Mouse (Mus musculus) neural tube, embryonic 15.5 days (tissue): ENCODE measurements around the gene Fxr2. TPM values are rescaled to one million over a fixed set of nuclear protein-coding genes. Genes with fewer than 3 reads are reported as not detected.
A peak's percentile ranks its signal among the peaks of the same experiment; 100 is the strongest.
"Not testable (repeated sequence)": the region's sequence is repeated elsewhere in the genome, so short reads cannot be mapped to it uniquely, and the experiment has no call there.

Experiments
- ATAC-seq: fragments of 200-750 bp; cut with Nextera tagmentation; 2 replicates; pipeline ENCODE4 v1.8.0; 2017; ENCODE audit warnings: mild to moderate bottlenecking, moderate TSS enrichment, moderate library complexity; ENCODE audit not compliant: low FRiP score
- H3K27ac ChIP-seq: fragments of 300-500 bp; sonication (generic); replicated peaks from 2 replicates; pipeline ENCODE4 v1.5.1; 2015; ENCODE audit warnings: mild to moderate bottlenecking, inconsistent platforms
- H3K27me3 ChIP-seq: fragments of 300-500 bp; sonication (generic); replicated peaks from 2 replicates; pipeline ENCODE4 v1.6.1; 2015; ENCODE audit warnings: inconsistent platforms
- H3K36me3 ChIP-seq: fragments of 300-500 bp; sonication (generic); 2 replicates; pipeline ENCODE4 v1.6.1; 2015; ENCODE audit warnings: inconsistent platforms
- H3K4me1 ChIP-seq: fragments of 300-500 bp; sonication (generic); 2 replicates; pipeline ENCODE4 v1.6.1; 2015; ENCODE audit warnings: inconsistent platforms
- H3K4me2 ChIP-seq: fragments of 300-500 bp; sonication (generic); 2 replicates; pipeline ENCODE4 v1.6.1; 2015; ENCODE audit warnings: inconsistent platforms, mild to moderate bottlenecking, moderate library complexity
- H3K4me3 ChIP-seq: fragments of 300-500 bp; sonication (generic); replicated peaks from 2 replicates; pipeline ENCODE4 v1.5.1; 2015; ENCODE audit warnings: mild to moderate bottlenecking, inconsistent platforms
- H3K9ac ChIP-seq: fragments of 300-500 bp; sonication (generic); replicated peaks from 2 replicates; pipeline ENCODE4 v1.6.1; 2015; ENCODE audit warnings: mild to moderate bottlenecking, inconsistent platforms
- H3K9me3 ChIP-seq: fragments of 300-500 bp; sonication (generic); replicated peaks from 2 replicates; pipeline ENCODE4 v1.6.1; 2016; ENCODE audit warnings: inconsistent platforms
- WGBS: fragments of 180-500 bp; shearing (Covaris S2); methylation state at CpG from one replicate; pipeline ENCODE4 v1.1.7; 2015; ENCODE audit warnings: mixed read lengths; 5-methylcytosine and 5-hydroxymethylcytosine counted together
- polyA plus RNA-seq: library from polyadenylated mRNA; unstranded; fragments of >200 nt; fragmentation: Nextera tagmentation; extraction: Ambion mirVana; gene quantifications from 2 replicates; pipeline ENCODE4 v1.2.1, GENCODE M21; 2015

Fxr2 gene
- polyA plus RNA-seq, 1 experiment from 2014 or later = 38.7 TPM

- H3K36me3 ChIP-seq = no peaks in the 10 kb centered on the region
- H3K9ac ChIP-seq = no peak overlapping the region
- H3K27me3 ChIP-seq = no peaks in the 10 kb centered on the region; the same call in 1 of the 2 replicates
- H3K9me3 ChIP-seq = no peaks in the 10 kb centered on the region
- H3K4me2 ChIP-seq = no peak overlapping the region; the same call in 1 of the 2 replicates
- peaks cover 34% of the 10 kb centered on the region for H3K4me1 ChIP-seq
- no peak overlapping the region for H3K27ac ChIP-seq
- no peak for ATAC-seq
- 55% methylated on average over 5 of the region's 5 CpGs for WGBS
- no peak overlapping the region for H3K4me3 ChIP-seq
Measured at GRCm38 (mm10) chr11:69687061-69687460, 54.3 kb downstream of the Fxr2 start.

DNA sequence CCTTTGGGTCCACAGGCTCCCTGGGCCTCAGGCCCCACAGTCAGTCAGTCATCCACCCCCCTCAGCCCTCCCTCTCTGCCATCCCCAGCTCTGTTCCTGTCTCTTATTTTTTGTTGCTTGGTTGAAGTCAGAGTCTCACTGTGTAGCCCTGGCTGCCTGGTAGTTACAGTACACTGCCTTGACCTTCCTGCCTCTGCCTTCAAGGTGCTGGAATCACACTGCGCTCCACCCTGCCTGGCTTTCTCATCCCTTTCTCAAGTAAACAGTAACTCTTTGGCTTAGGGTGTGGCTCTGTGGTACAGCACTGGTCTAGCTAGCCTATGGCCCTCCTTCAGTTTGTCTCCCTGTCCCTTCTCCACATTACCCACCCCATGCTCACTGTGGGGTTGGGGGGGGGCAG lies 57.1 kb downstream of the Fxr2 start:
- Histone ChIP-seq H3K27ac (no peak overlapping the region), H3K9ac (no peak overlapping the region), H3K36me3 (no peaks in the 10 kb centered on the region), H3K4me1 (peaks cover 18% of the 10 kb centered on the region), H3K27me3 (no peaks in the 10 kb centered on the region; the same call in 1 of the 2 replicates), H3K9me3 (no peaks in the 10 kb centered on the region), H3K4me3 (no peak overlapping the region), H3K4me2 (no peak overlapping the region)
- ATAC-seq = no peak
- 92% methylated on average over 1 of the region's 1 CpGs for WGBS

DNA sequence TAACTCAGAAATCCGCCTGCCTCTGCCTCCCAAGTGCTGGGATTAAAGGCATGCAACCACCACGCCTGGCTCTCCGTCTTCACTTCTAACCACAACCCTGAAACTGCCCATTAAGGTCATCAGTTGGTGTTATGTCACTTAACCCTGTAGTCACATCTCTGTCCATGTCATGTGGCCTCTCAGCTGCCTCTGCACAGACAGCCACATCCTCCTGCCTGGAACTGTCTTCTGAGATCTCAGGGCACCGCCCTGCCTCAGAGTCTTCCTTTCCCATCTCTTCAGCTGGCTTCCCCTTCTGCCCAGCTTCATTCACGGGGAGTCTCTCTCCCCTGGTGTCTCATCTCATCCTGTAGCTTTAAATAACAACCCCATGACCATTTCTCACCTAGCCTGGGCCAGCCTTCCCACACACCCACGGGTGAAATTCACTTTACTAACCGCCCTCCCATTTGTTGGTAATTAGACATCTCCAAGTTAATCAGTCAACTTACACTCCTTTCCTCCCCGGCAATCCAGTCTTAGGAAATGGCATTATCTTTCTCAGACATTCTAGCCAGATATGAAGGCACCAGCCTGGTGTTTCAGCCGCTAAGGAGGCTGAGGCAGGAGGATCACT lies 59.5 kb downstream of the Fxr2 start:
- Histone ChIP-seq H3K27ac (no peak overlapping the region), H3K27me3 (no peaks in the 10 kb centered on the region), H3K4me2 (no peak overlapping the region), H3K4me3 (no peak overlapping the region), H3K4me1 (peaks cover 15% of the 10 kb centered on the region), H3K9ac (no peak overlapping the region), H3K9me3 (no peaks in the 10 kb centered on the region), H3K36me3 (no peaks in the 10 kb centered on the region)
- ATAC-seq = no peak
- 79% methylated on average over 9 of the region's 9 CpGs for WGBS

- 87% methylated on average over 6 of the region's 6 CpGs for WGBS
- H3K27ac ChIP-seq = no peak overlapping the region
- H3K36me3 ChIP-seq = no peaks in the 10 kb centered on the region
- no peaks in the 10 kb centered on the region for H3K27me3 ChIP-seq
- H3K9me3 ChIP-seq = no peaks in the 10 kb centered on the region
- no peak overlapping the region for H3K9ac ChIP-seq
- no peak for ATAC-seq
- no peak overlapping the region for H3K4me3 ChIP-seq
- H3K4me2 ChIP-seq = no peak overlapping the region
- H3K4me1 ChIP-seq = peaks cover 15% of the 10 kb centered on the region
Measured at GRCm38 (mm10) chr11:69692863-69693262, 60.1 kb downstream of the Fxr2 start.

DNA sequence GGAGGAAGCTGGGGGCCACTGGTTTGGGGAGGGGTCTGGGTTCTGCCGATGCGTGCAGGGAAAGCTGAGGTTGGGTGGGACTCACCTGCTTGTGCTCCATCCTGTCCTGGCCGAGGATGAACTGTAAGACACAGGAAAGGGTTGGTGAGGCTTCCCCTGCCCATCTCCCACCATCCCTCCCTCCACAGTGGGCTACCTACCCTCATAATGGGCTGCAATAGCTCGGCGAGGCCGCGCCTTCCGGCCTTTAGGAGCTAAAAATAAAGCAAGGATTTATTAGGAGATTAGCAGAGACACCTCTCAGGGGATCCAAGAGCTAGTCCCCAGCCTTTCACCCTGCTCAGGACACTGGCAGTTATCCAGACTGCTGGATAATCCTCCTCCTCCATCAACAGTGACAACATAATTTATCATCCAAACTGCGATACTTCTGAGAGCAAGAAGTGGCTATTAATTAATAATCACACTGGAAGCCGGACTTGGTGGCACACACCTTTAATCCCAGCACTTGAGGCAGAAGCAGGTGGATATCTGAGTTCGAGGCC lies 60.7 kb downstream of the Fxr2 start:
- Histone ChIP-seq H3K27me3 (no peaks in the 10 kb centered on the region), H3K9me3 (no peaks in the 10 kb centered on the region), H3K4me2 (no peak overlapping the region), H3K9ac (no peak overlapping the region), H3K27ac (no peak overlapping the region), H3K4me3 (no peak overlapping the region), H3K4me1 (peaks cover 15% of the 10 kb centered on the region), H3K36me3 (no peaks in the 10 kb centered on the region)
- no peak for ATAC-seq
- 60% methylated on average over 11 of the region's 11 CpGs for WGBS

DNA sequence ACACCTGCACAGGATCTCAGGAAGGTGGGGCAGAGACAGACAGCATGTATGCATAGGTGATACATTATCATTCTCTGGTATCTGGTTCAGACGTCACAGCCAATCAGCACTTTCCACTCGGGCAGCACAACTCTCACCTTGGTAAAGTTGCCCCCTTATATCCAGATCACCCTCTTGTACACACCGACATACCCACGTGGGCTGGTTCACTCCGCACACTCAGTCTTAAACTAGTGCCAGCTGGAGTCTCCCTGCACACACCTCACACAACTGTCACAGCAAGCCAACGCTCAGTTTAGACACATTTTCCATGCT lies 62.2 kb downstream of the Fxr2 start:
- ATAC-seq = no peak

DNA sequence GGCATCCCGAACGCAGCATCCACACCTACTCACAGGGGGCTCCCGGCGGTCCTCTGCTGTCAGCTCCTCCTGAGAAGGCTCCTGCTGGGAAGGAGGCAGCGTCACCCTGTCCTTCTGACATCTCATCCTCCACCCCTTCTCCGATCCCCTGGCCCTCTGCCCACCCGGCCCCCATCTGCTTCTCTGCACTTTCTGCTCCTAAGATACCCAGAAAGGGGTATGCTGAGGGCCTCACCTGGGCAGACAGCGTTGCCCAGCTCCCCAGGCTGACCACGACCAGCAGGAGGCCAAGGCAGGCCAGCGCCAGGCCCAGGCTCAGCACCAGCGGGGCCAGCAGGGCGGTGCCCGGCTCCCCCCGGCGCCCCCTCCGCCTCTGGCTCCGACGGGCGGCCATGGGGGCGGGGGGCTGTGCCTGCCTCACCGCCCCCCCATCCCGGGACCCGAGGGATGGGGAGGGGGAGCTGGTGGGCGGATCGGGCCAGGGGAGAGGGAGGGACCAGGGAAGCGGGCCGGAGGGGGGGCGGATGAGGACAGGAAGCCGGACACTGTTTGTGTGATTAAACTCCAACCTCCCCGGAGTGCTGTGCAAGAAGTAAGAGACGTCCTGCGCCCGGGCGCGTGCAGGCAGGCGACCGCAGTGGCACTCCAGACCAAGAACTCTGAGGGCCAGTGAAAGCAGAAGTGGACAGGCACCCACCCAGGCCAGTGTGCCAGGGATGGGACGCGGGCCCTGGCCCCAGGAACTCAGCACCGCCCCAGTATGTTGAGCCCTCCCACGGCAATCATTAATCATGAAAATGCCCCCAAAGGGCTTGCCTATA lies 62.8 kb downstream of the Fxr2 start, which contains the start of the genes Tnfsf12 and Tnfsfm13:
Gene Tnfsf12, minus strand, starts transcription at position 489 of the 821 bp plus-strand sequence.
Gene Tnfsfm13, minus strand, starts transcription at position 738 of the 821 bp plus-strand sequence.
- Histone ChIP-seq H3K27ac (peak within 1 kb of the TSS; percentile 33; the same call in 1 of the 2 replicates), H3K9ac (peak within 1 kb of the TSS; percentile 63), H3K9me3 (no peaks in the 10 kb centered on the region), H3K4me3 (peak within 1 kb of the TSS; percentile 47), H3K27me3 (no peaks in the 10 kb centered on the region), H3K4me2 (peak within 1 kb of the TSS; percentile 92), H3K36me3 (no peaks in the 10 kb centered on the region), H3K4me1 (peaks cover 15% of the 10 kb centered on the region)
- ATAC-seq = peak; percentile 31; the same call in 1 of the 2 replicates
- WGBS = 4% methylated on average over 32 of the region's 41 CpGs

More for the DNA sequence above, 62.2 kb downstream of the Fxr2 start:
- H3K27ac ChIP-seq = no peak overlapping the region
- peak overlapping the region; percentile 92 for H3K4me2 ChIP-seq
- peak overlapping the region; percentile 63 for H3K9ac ChIP-seq
- peaks cover 15% of the 10 kb centered on the region for H3K4me1 ChIP-seq
- H3K36me3 ChIP-seq = no peaks in the 10 kb centered on the region
- H3K9me3 ChIP-seq = no peaks in the 10 kb centered on the region
- no peaks in the 10 kb centered on the region for H3K27me3 ChIP-seq
- peak overlapping the region; percentile 47 for H3K4me3 ChIP-seq
- WGBS = 30% methylated on average over 6 of the region's 6 CpGs

- ATAC-seq = no peak
- 97% methylated on average over 3 of the region's 3 CpGs for WGBS
- H3K4me2 ChIP-seq = no peak overlapping the region
Measured at GRCm38 (mm10) chr11:69697396-69697795, 64.6 kb downstream of the Fxr2 start.

DNA sequence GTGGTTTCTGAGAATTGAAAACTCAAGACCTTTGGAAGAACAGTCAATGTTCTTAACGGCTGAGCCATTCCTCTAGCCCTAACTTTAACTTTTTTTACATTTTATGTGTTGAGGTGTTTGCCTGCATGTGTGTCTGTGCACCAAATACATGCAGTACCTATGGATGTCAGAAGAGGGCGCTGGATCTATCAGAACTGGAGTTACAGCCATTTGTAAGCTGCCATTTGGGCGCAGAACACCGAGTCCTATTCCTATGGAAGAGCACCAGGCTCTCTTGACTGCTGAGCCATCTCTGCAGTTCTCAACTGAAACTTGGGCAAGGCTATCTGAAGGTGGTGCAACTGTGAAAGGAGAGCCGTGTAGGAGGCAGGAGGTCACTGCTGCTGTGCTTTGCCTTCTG lies 65.8 kb downstream of the Fxr2 start:
- Histone ChIP-seq H3K36me3 (no peaks in the 10 kb centered on the region), H3K27ac (no peak overlapping the region), H3K9me3 (no peaks in the 10 kb centered on the region), H3K4me2 (no peak overlapping the region), H3K4me3 (no peak overlapping the region), H3K4me1 (peaks cover 15% of the 10 kb centered on the region), H3K9ac (no peak overlapping the region), H3K27me3 (no peaks in the 10 kb centered on the region)
- 77% methylated on average over 5 of the region's 5 CpGs for WGBS
- ATAC-seq = no peak

More at GRCm38 (mm10) chr11:69697396-69697795, 64.6 kb downstream of the Fxr2 start:
- Histone ChIP-seq H3K9me3 (no peaks in the 10 kb centered on the region), H3K27ac (no peak overlapping the region), H3K36me3 (no peaks in the 10 kb centered on the region), H3K4me3 (no peak overlapping the region), H3K27me3 (no peaks in the 10 kb centered on the region), H3K9ac (no peak overlapping the region), H3K4me1 (peaks cover 15% of the 10 kb centered on the region)

- Histone ChIP-seq H3K27ac (no peak overlapping the region), H3K9ac (no peak overlapping the region), H3K27me3 (no peaks in the 10 kb centered on the region), H3K4me2 (no peak overlapping the region), H3K9me3 (no peaks in the 10 kb centered on the region), H3K4me1 (peaks cover 15% of the 10 kb centered on the region), H3K36me3 (no peaks in the 10 kb centered on the region), H3K4me3 (no peak overlapping the region)
- 84% methylated on average over 1 of the region's 1 CpGs for WGBS
- no peak for ATAC-seq
Measured at GRCm38 (mm10) chr11:69699595-69699994, 66.8 kb downstream of the Fxr2 start.

DNA sequence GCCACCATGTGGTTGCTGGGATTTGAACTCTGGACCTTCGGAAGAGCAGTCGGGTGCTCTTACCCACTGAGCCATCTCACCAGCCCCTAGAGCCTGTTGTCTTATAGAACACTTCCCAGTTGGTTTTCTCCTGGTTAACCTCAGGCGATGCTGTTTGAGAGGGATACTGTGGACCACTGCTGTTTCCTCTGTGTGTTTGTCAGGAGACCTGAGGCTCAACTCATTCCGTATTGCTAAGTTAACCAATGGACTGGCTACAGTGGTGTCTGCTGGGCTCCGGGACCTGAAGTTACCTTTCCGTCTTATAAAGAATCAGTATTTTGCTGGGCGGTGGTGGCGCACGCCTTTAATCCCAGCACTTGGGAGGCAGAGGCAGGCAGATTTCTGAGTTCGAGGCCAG lies 70.1 kb downstream of the Fxr2 start:
- not testable (repeated sequence) for H3K36me3 ChIP-seq, H3K4me2 ChIP-seq, H3K4me1 ChIP-seq, H3K9ac ChIP-seq, H3K4me3 ChIP-seq, H3K9me3 ChIP-seq, ATAC-seq, H3K27ac ChIP-seq, H3K27me3 ChIP-seq
- 96% methylated on average over 10 of the region's 10 CpGs for WGBS
